Mouse (Mus musculus): ENCODE measurements around the gene Pak2. TPM values are rescaled to one million over a fixed set of nuclear protein-coding genes. Genes with fewer than 3 reads are reported as not detected.

Gene Pak2
- polyA plus RNA-seq, 1 experiment from 2014 or later: 41.0 TPM

Small RNA genes within 50 kb of the gene (microRNA-seq; reads per million reads assigned to microRNA genes)
- gene Gm26269: not detected

Other genes starting within 250 kb of the Pak2 start
- gene Meltf, start 200.5 kb downstream of the Pak2 start, polyA plus RNA-seq (2016; fragmentation: Nextera tagmentation; extraction: Ambion mirVana): 0.17 TPM in 1 of 2 replicates, not detected in the other
- gene Pigz, start 145.5 kb downstream of the Pak2 start, polyA plus RNA-seq (2016; fragmentation: Nextera tagmentation; extraction: Ambion mirVana): 1.0 and 1.4 TPM in 2 replicates
- 88.1 and 91.8 TPM in 2 replicates for gene 0610012G03Rik, start 130.8 kb downstream of the Pak2 start, polyA plus RNA-seq (2016; fragmentation: Nextera tagmentation; extraction: Ambion mirVana)
- gene Ncbp2, start 130.8 kb downstream of the Pak2 start, polyA plus RNA-seq (2016; fragmentation: Nextera tagmentation; extraction: Ambion mirVana): 143 and 146 TPM in 2 replicates
- 19.0 and 21.0 TPM in 2 replicates for gene Senp5, start 76.1 kb downstream of the Pak2 start, polyA plus RNA-seq (2016; fragmentation: Nextera tagmentation; extraction: Ambion mirVana)
- gene Pigx, start 20.4 kb upstream of the Pak2 start, polyA plus RNA-seq (2016; fragmentation: Nextera tagmentation; extraction: Ambion mirVana): 153 TPM in 2 replicates
- 41.0 and 44.0 TPM in 2 replicates for gene Cep19, start 20.5 kb upstream of the Pak2 start, polyA plus RNA-seq (2016; fragmentation: Nextera tagmentation; extraction: Ambion mirVana)
- 7.3 and 9.3 TPM in 2 replicates for gene Nrros, start 86.3 kb upstream of the Pak2 start, polyA plus RNA-seq (2016; fragmentation: Nextera tagmentation; extraction: Ambion mirVana)
- gene Bex6, start 100.5 kb upstream of the Pak2 start, polyA plus RNA-seq (2016; fragmentation: Nextera tagmentation; extraction: Ambion mirVana): 0.62 TPM in 1 of 2 replicates, not detected in the other
- 8.3 and 9.8 TPM in 2 replicates for gene Fbxo45, start 167.8 kb upstream of the Pak2 start, polyA plus RNA-seq (2016; fragmentation: Nextera tagmentation; extraction: Ambion mirVana)
- gene Wdr53, start 167.9 kb upstream of the Pak2 start, polyA plus RNA-seq (2016; fragmentation: Nextera tagmentation; extraction: Ambion mirVana): 18.0 and 19.9 TPM in 2 replicates
- 0.10 TPM in 1 of 2 replicates, not detected in the other for gene Smco1, start 192.1 kb upstream of the Pak2 start, polyA plus RNA-seq (2016; fragmentation: Nextera tagmentation; extraction: Ambion mirVana)
- gene Rnf168, start 198.1 kb upstream of the Pak2 start, polyA plus RNA-seq (2016; fragmentation: Nextera tagmentation; extraction: Ambion mirVana): 33.3 and 33.9 TPM in 2 replicates